Mouse (Mus musculus) small intestine, adult 2 months (tissue): Measurements from ENCODE around the gene Ass1.

Experiments
- CTCF ChIP-seq: fragments of 200-500 bp; IDR thresholded peaks from 2 replicates; pipeline ENCODE4 v1.5.1; 2012; ENCODE audit warnings: low read depth, mild to moderate bottlenecking, control low read depth, inconsistent platforms, low read length, moderate library complexity, mixed read lengths; ENCODE audit not compliant: insufficient replicate concordance, insufficient read length; ENCODE audit errors: extremely low read depth
- POLR2A ChIP-seq: fragments of 200-500 bp; IDR thresholded peaks from 2 replicates; pipeline ENCODE4 v1.6.1; 2012; ENCODE audit warnings: low read depth, mild to moderate bottlenecking, control low read depth, inconsistent platforms, low read length, moderate library complexity

GRCm38 (mm10) chr2:31521800-31522335, 51.9 kb downstream of the Ass1 start:
- no peak for TF ChIP-seq CTCF
- no peak for TF ChIP-seq POLR2A
